Mouse (Mus musculus) MEL (cell line): ENCODE data around the gene Scin. TPM values are rescaled to one million over a fixed set of nuclear protein-coding genes. Genes with fewer than 3 reads are reported as not detected.

Source experiments
- DNase-seq: peaks from one replicate; pipeline ENCODE4 v3.0.0; 2011; ENCODE audit warnings: low read depth, low spot score
- H3K27ac ChIP-seq: 2 replicates; pipeline ENCODE4 v1.5.1; 2012; ENCODE audit warnings: low read depth, mild to moderate bottlenecking, control low read depth, low read length, moderate library complexity; ENCODE audit not compliant: control insufficient read depth
- H3K27me3 ChIP-seq, 2 experiments: fragments of 150-350 bp in 1 of 2; sonication (generic) in 1 of 2; 2 replicates each; pipeline ENCODE4 v1.6.1; 2012; ENCODE audit warnings: low read length in 2 of 2, mild to moderate bottlenecking in 2 of 2, improper control_type of control experiment in 1 of 2, moderate library complexity in 1 of 2; ENCODE audit not compliant: insufficient read depth in 2 of 2, control insufficient read depth in 1 of 2
- H3K36me3 ChIP-seq, 2 experiments: 2 replicates each; pipeline ENCODE4 v1.6.1; 2012 to 2014; ENCODE audit warnings: low read length in 2 of 2, improper control_type of control experiment in 1 of 2, inconsistent platforms in 1 of 2, mild to moderate bottlenecking in 1 of 2; ENCODE audit not compliant: insufficient read depth in 2 of 2, control insufficient read depth in 1 of 2
- H3K4me1 ChIP-seq, 2 experiments: fragments of 150-350 bp in 1 of 2; sonication (generic) in 1 of 2; 2 replicates each; pipeline ENCODE4 v1.6.1; 2012; ENCODE audit warnings: low read length in 2 of 2, improper control_type of control experiment in 1 of 2, mild to moderate bottlenecking in 1 of 2; ENCODE audit not compliant: insufficient read depth in 2 of 2, control insufficient read depth in 1 of 2
- H3K4me3 ChIP-seq, 2 experiments: fragments of 150-350 bp in 1 of 2; sonication (generic) in 1 of 2; 2 replicates each; pipeline ENCODE4 v1.5.1; 2012; ENCODE audit warnings: low read depth in 2 of 2, low read length in 2 of 2, mild to moderate bottlenecking in 2 of 2, moderate library complexity in 2 of 2, control low read depth in 1 of 2, improper control_type of control experiment in 1 of 2; ENCODE audit not compliant: control insufficient read depth in 1 of 2, insufficient read depth in 1 of 2
- H3K79me2 ChIP-seq: 2 replicates; pipeline ENCODE4 v1.6.1; 2012; ENCODE audit warnings: mild to moderate bottlenecking, low read length, moderate library complexity; ENCODE audit not compliant: control insufficient read depth, poor library complexity, insufficient read depth
- H3K9ac ChIP-seq: 2 replicates; pipeline ENCODE4 v1.6.1; 2012; ENCODE audit warnings: low read depth, mild to moderate bottlenecking, control low read depth, low read length, moderate library complexity; ENCODE audit not compliant: control insufficient read depth, poor library complexity, severe bottlenecking
- H3K9me3 ChIP-seq: fragments of 150-350 bp; sonication (generic); replicated peaks from 2 replicates; pipeline ENCODE4 v1.6.1; 2012; ENCODE audit warnings: mild to moderate bottlenecking, low read length, improper control_type of control experiment, moderate library complexity; ENCODE audit not compliant: insufficient read depth
- BHLHE40 ChIP-seq: IDR thresholded peaks from 2 replicates; pipeline ENCODE4 v1.6.1; 2012; ENCODE audit warnings: low read depth, mild to moderate bottlenecking, inconsistent platforms, low read length, improper control_type of control experiment, borderline replicate concordance
- ELF1 ChIP-seq: IDR thresholded peaks from 2 replicates; pipeline ENCODE4 v1.6.1; 2014; ENCODE audit warnings: low read depth, mild to moderate bottlenecking, inconsistent platforms, low read length, improper control_type of control experiment, moderate library complexity
- GABPA ChIP-seq: IDR thresholded peaks from 2 replicates; pipeline ENCODE4 v1.6.1; 2012; ENCODE audit warnings: low read depth, mild to moderate bottlenecking, inconsistent platforms, low read length, improper control_type of control experiment, moderate library complexity
- GATA1 ChIP-seq: IDR thresholded peaks from 2 replicates; pipeline ENCODE4 v1.6.1; 2011; ENCODE audit warnings: low read depth, low read length, improper control_type of control experiment
- HCFC1 ChIP-seq: IDR thresholded peaks from 2 replicates; pipeline ENCODE4 v1.6.1; 2012; ENCODE audit warnings: low read depth, mild to moderate bottlenecking, inconsistent platforms, low read length, improper control_type of control experiment, moderate library complexity
- KAT2A ChIP-seq: conservative IDR thresholded peaks from 2 replicates; pipeline ENCODE4 v1.6.1; 2012; ENCODE audit warnings: low read depth, low read length, improper control_type of control experiment, inconsistent platforms
- MAX ChIP-seq: IDR thresholded peaks from 2 replicates; pipeline ENCODE4 v1.6.1; 2011; ENCODE audit warnings: low read length, improper control_type of control experiment
- MAZ ChIP-seq: IDR thresholded peaks from 2 replicates; pipeline ENCODE4 v1.6.1; 2012; ENCODE audit warnings: low read depth, mild to moderate bottlenecking, inconsistent platforms, low read length, improper control_type of control experiment
- MEF2A ChIP-seq: IDR thresholded peaks from 2 replicates; pipeline ENCODE4 v1.6.1; 2014; ENCODE audit warnings: low read depth, mild to moderate bottlenecking, inconsistent platforms, low read length, improper control_type of control experiment; ENCODE audit not compliant: poor library complexity, insufficient replicate concordance, severe bottlenecking; ENCODE audit errors: extremely low read depth
- MXI1 ChIP-seq: IDR thresholded peaks from 2 replicates; pipeline ENCODE4 v1.6.1; 2011; ENCODE audit warnings: mild to moderate bottlenecking, low read depth, low read length, improper control_type of control experiment
- MYC ChIP-seq: IDR thresholded peaks from 2 replicates; pipeline ENCODE4 v1.6.1; 2011; ENCODE audit warnings: low read depth, mild to moderate bottlenecking, low read length, improper control_type of control experiment, moderate library complexity
- NELFE ChIP-seq: IDR thresholded peaks from 2 replicates; pipeline ENCODE4 v1.6.1; 2011; ENCODE audit warnings: low read depth, low read length, improper control_type of control experiment
- NRF1 ChIP-seq: IDR thresholded peaks from 2 replicates; pipeline ENCODE4 v1.6.1; 2014; ENCODE audit warnings: low read depth, mild to moderate bottlenecking, inconsistent platforms, low read length, improper control_type of control experiment, moderate library complexity; ENCODE audit not compliant: poor library complexity, insufficient read depth, severe bottlenecking
- POLR2A ChIP-seq, 2 experiments: IDR thresholded peaks; 2 replicates each; pipeline ENCODE4 v1.6.1; 2011 to 2012; ENCODE audit warnings: low read length in 2 of 2, mild to moderate bottlenecking in 2 of 2, control low read depth in 1 of 2, improper control_type of control experiment in 1 of 2, low read depth in 1 of 2, moderate library complexity in 1 of 2; ENCODE audit not compliant: control insufficient read depth in 1 of 2, insufficient read depth in 1 of 2, poor library complexity in 1 of 2
- POLR2AphosphoS2 ChIP-seq: IDR thresholded peaks from 2 replicates; pipeline ENCODE4 v1.6.1; 2011; ENCODE audit warnings: low read length, improper control_type of control experiment
- POLR2AphosphoS5 ChIP-seq: IDR thresholded peaks from 2 replicates; pipeline ENCODE4 v1.6.1; 2012; ENCODE audit warnings: low read depth, borderline replicate concordance, mild to moderate bottlenecking, inconsistent platforms, low read length, moderate library complexity, mixed read lengths
- SIN3A ChIP-seq: IDR thresholded peaks from 2 replicates; pipeline ENCODE4 v1.6.1; 2012; ENCODE audit warnings: low read length, improper control_type of control experiment, inconsistent platforms
- SMC3 ChIP-seq: IDR thresholded peaks from 2 replicates; pipeline ENCODE4 v1.6.1; 2011; ENCODE audit warnings: low read depth, low read length, improper control_type of control experiment
- TAL1 ChIP-seq: IDR thresholded peaks from 2 replicates; pipeline ENCODE4 v1.6.1; 2012; ENCODE audit warnings: mild to moderate bottlenecking, inconsistent platforms, low read length, moderate library complexity, mixed read lengths
- TBP ChIP-seq: IDR thresholded peaks from 2 replicates; pipeline ENCODE4 v1.8.0; 2011; ENCODE audit warnings: low read depth, low read length, improper control_type of control experiment
- UBTF ChIP-seq: IDR thresholded peaks from 2 replicates; pipeline ENCODE4 v1.6.1; 2012; ENCODE audit warnings: low read depth, mild to moderate bottlenecking, inconsistent platforms, low read length, improper control_type of control experiment, moderate library complexity, borderline replicate concordance; ENCODE audit not compliant: insufficient read depth
- USF2 ChIP-seq, 2 experiments: IDR thresholded peaks; 2 replicates each; pipeline ENCODE4 v1.6.1; 2011 to 2012; ENCODE audit warnings: improper control_type of control experiment in 2 of 2, low read length in 2 of 2, borderline replicate concordance in 1 of 2, inconsistent platforms in 1 of 2, low read depth in 1 of 2, mild to moderate bottlenecking in 1 of 2; ENCODE audit not compliant: insufficient read depth in 1 of 2
- ZMIZ1 ChIP-seq: IDR thresholded peaks from 2 replicates; pipeline ENCODE4 v1.6.1; 2012; ENCODE audit warnings: low read depth, mild to moderate bottlenecking, inconsistent platforms, low read length, improper control_type of control experiment, moderate library complexity
- polyA plus RNA-seq, 2 experiments: library from polyadenylated mRNA; stranded (reverse) in 1 of 2; unstranded in 1 of 2; fragments of >175 nt in 1 of 2; fragments of >200 nt in 1 of 2; gene quantifications; 2 replicates each; pipeline versions ENCODE4 v1.2.1 to v1.2.4; 2012; ENCODE audit warnings: low replicate concordance in 2 of 2, low read depth in 1 of 2; ENCODE audit not compliant: insufficient read length in 2 of 2, insufficient read depth in 1 of 2, missing spikeins in 1 of 2
- total RNA-seq: library from RNA; depleted of rRNA; stranded (reverse); fragments of 300-350 nt; gene quantifications from 2 replicates; pipeline ENCODE4 v1.2.3, GENCODE M21; 2012

Scin gene
- total and polyA plus RNA-seq, 3 experiments = 0.03 to 0.04 TPM; not detected in 1

DNA sequence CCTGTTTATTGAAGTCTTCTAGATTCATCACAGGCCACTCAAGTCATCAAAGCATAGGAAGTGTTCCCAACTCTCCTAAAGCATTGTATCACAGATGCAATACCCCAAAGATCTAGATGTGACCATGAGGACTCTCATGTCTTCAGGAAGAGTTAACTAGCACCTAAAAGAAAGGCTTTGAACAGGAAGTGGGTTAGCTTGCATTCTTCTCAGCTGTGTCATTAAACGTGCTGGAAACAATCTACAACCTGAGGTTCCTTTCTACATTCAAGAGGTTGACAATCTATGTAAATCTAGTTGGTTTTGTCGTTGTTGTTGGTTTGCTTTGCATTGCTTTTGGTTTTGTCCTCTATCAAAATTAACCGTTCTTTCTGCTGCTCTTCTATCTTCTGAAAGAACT lies 44.0 kb downstream of the Scin start:
- no peak overlapping the region for H3K27ac ChIP-seq
- H3K4me1 ChIP-seq = peaks cover 0 to 2% of the 10 kb centered on the region in 2 experiments; a peak in 1 of 4 replicates
- peaks cover 0 to 3% of the 10 kb centered on the region in 2 experiments; a peak in 1 of 4 replicates for H3K36me3 ChIP-seq
- H3K9ac ChIP-seq = no peak overlapping the region
- TF ChIP-seq MAX (no peak), MXI1 (no peak), POLR2AphosphoS2 (no peak), UBTF (no peak), KAT2A (no peak), BHLHE40 (no peak), SIN3A (no peak), SMC3 (no peak), POLR2A (IDR thresholded peaks at IDR 0.05; ENCODE audit: control insufficient read depth in 1 of 2, insufficient read depth in 1 of 2, low read depth in 1 of 2, low read length in 2 of 2, poor library complexity in 1 of 2) (no peak)
- H3K9me3 ChIP-seq = no peaks in the 10 kb centered on the region
- no peak for DNase-seq
- H3K4me3 ChIP-seq = no peak overlapping the region
- H3K79me2 ChIP-seq = no peaks in the 10 kb centered on the region
- H3K27me3 ChIP-seq = no peaks in the 10 kb centered on the region

DNA sequence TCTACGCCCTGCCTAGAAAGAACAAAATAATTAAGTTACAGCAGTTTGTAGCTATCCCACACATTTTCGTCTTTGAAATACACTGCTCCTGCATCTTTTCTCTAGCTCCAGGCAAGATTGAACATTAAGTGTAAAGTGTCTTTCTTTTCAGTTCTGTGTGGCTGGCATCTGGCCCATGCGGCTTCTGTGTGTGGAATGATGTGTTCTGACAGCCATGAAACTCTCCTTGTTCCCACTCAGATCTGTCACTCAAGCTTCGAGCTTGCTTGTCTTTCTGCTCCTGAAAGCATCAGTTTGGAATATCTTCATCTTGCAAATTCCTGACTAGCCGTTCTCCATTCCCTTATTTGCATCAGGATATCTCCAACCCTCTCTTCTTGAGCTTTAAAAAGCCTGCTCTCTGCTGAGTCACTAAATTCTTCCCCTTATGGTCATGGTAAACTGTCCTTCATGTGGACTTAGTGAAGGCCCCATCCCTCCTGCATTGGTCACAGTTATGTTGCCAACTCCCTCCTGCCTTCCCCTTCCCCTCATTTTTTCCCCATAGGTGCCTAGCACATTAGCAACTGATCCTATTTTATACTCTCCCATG lies 48.2 kb downstream of the Scin start:
- DNase-seq = no peak
- H3K27ac ChIP-seq = no peak overlapping the region
- H3K36me3 ChIP-seq = peaks cover 0 to 9% of the 10 kb centered on the region in 2 experiments; a peak in 2 of 4 replicates
- no peak overlapping the region for H3K9ac ChIP-seq
- H3K4me1 ChIP-seq = peaks cover 2 to 5% of the 10 kb centered on the region in 2 experiments; a peak in 3 of 4 replicates
- H3K27me3 ChIP-seq = no peaks in the 10 kb centered on the region
- no peaks in the 10 kb centered on the region for H3K9me3 ChIP-seq
- H3K79me2 ChIP-seq = no peaks in the 10 kb centered on the region
- no peak for TF ChIP-seq MYC
- no peak for TF ChIP-seq NELFE
- no peak for TF ChIP-seq BHLHE40
- no peak for TF ChIP-seq MAZ
- TF ChIP-seq POLR2AphosphoS5 = no peak
- TF ChIP-seq NRF1 = no peak
- TF ChIP-seq TBP = no peak
- no peak for TF ChIP-seq MXI1
- TF ChIP-seq HCFC1 = no peak
- no peak for TF ChIP-seq ZMIZ1
- no peak for TF ChIP-seq GABPA
- no peak for TF ChIP-seq ELF1
- TF ChIP-seq GATA1 = no peak
- TF ChIP-seq USF2 (IDR thresholded peaks at IDR 0.05; ENCODE audit: borderline replicate concordance in 1 of 2, insufficient read depth in 1 of 2, low read depth in 1 of 2, low read length in 2 of 2) = no peak
- no peak for TF ChIP-seq TAL1
- TF ChIP-seq SMC3 = no peak
- TF ChIP-seq MEF2A = no peak
- H3K4me3 ChIP-seq = no peak overlapping the region
